Mouse (Mus musculus): ENCODE measurements around the gene Prkaa1. TPM values are rescaled to one million over a fixed set of nuclear protein-coding genes. Genes with fewer than 3 reads are reported as not detected.
"Not testable (repeated sequence)": the region's sequence is repeated elsewhere in the genome, so short reads cannot be mapped to it uniquely, and the experiment has no call there.

The Prkaa1 gene
- total and polyA plus RNA-seq, 2 experiments from 2014 or later, result 9.5 to 17.5 TPM

GRCm38 (mm10) chr15:5127487-5127886, 16.2 kb upstream of the Prkaa1 start:
- Histone ChIP-seq H3K36me3 (ENCODE audit: insufficient read depth, low read length) (0 out of 2 replicates have a peak, but pooled peaks cover 5% of the 10 kb centered on the region), H3K27me3 (ENCODE audit: insufficient read depth, low read length) (no peaks in the 10 kb centered on the region), H3K4me2 (ENCODE audit: low read depth, low read length, poor library complexity, severe bottlenecking) (no peak overlapping the region), H3K4me3 (ENCODE audit: low read depth, low read length) (no peak overlapping the region), H3K9ac (replicated peaks; ENCODE audit: low read length, poor library complexity, severe bottlenecking) (no peak overlapping the region), H3K4me1 (ENCODE audit: insufficient read depth, low read length) (no peaks in the 10 kb centered on the region), H3K27ac (ENCODE audit: low read depth, low read length) (no peak overlapping the region), H3K9me3 (ENCODE audit: low read length) (no peaks in the 10 kb centered on the region)
- DNase-seq (ENCODE audit: low spot score), result no peak
- no peak for TF ChIP-seq CTCF (IDR thresholded peaks at IDR 0.05)
- 87% methylated on average over 2 of the region's 2 CpGs for WGBS
- ATAC-seq (ENCODE audit: low FRiP score), result no peak

- H3K4me1 ChIP-seq (ENCODE audit: insufficient read depth, low read length), result no peaks in the 10 kb centered on the region
- no peak for DNase-seq (ENCODE audit: low spot score)
Measured at GRCm38 (mm10) chr15:5128176-5128940, 15.3 kb upstream of the Prkaa1 start.

GRCm38 (mm10) chr15:5129111-5129805, 14.4 kb upstream of the Prkaa1 start:
- Histone ChIP-seq H3K27ac (ENCODE audit: low read depth, low read length) (no peak overlapping the region), H3K4me3 (ENCODE audit: low read depth, low read length) (no peak overlapping the region), H3K4me2 (ENCODE audit: low read depth, low read length, poor library complexity, severe bottlenecking) (no peak overlapping the region), H3K27me3 (ENCODE audit: insufficient read depth, low read length) (no peaks in the 10 kb centered on the region), H3K4me1 (ENCODE audit: insufficient read depth, low read length) (no peaks in the 10 kb centered on the region), H3K9me3 (ENCODE audit: low read length) (no peaks in the 10 kb centered on the region), H3K36me3 (ENCODE audit: insufficient read depth, low read length) (0 out of 2 replicates have a peak, but pooled peaks cover 3% of the 10 kb centered on the region), H3K9ac (replicated peaks; ENCODE audit: low read length, poor library complexity, severe bottlenecking) (no peak overlapping the region)
- WGBS, result 95% methylated on average over 12 of the region's 12 CpGs
- no peak for TF ChIP-seq CTCF (IDR thresholded peaks at IDR 0.05)
- ATAC-seq (ENCODE audit: low FRiP score), result no peak
- no peak for DNase-seq (ENCODE audit: low spot score)

More at GRCm38 (mm10) chr15:5128176-5128940, 15.3 kb upstream of the Prkaa1 start:
- Histone ChIP-seq H3K9me3 (ENCODE audit: low read length) (no peaks in the 10 kb centered on the region), H3K4me3 (ENCODE audit: low read depth, low read length) (no peak overlapping the region), H3K4me2 (ENCODE audit: low read depth, low read length, poor library complexity, severe bottlenecking) (no peak overlapping the region), H3K27me3 (ENCODE audit: insufficient read depth, low read length) (no peaks in the 10 kb centered on the region), H3K9ac (replicated peaks; ENCODE audit: low read length, poor library complexity, severe bottlenecking) (no peak overlapping the region), H3K36me3 (ENCODE audit: insufficient read depth, low read length) (0 out of 2 replicates have a peak, but pooled peaks cover 4% of the 10 kb centered on the region), H3K27ac (ENCODE audit: low read depth, low read length) (no peak overlapping the region)
- no peak for ATAC-seq (ENCODE audit: low FRiP score)
- TF ChIP-seq CTCF (IDR thresholded peaks at IDR 0.05), result no peak
- 84% methylated on average over 5 of the region's 5 CpGs for WGBS

- ATAC-seq (ENCODE audit: low FRiP score); H3K4me3 ChIP-seq (ENCODE audit: low read depth, low read length); H3K27ac ChIP-seq (ENCODE audit: low read depth, low read length); H3K4me2 ChIP-seq (ENCODE audit: low read depth, low read length, poor library complexity, severe bottlenecking); DNase-seq (ENCODE audit: low spot score); H3K27me3 ChIP-seq (ENCODE audit: insufficient read depth, low read length); H3K9ac ChIP-seq (replicated peaks; ENCODE audit: low read length, poor library complexity, severe bottlenecking); H3K36me3 ChIP-seq (ENCODE audit: insufficient read depth, low read length); H3K9me3 ChIP-seq (ENCODE audit: low read length); H3K4me1 ChIP-seq (ENCODE audit: insufficient read depth, low read length): not testable (repeated sequence)
- 92% methylated on average over 14 of the region's 14 CpGs for WGBS
Measured at GRCm38 (mm10) chr15:5130887-5131668, 12.6 kb upstream of the Prkaa1 start.

- Histone ChIP-seq H3K9ac (replicated peaks; ENCODE audit: low read length, poor library complexity, severe bottlenecking) (no peak overlapping the region), H3K4me1 (ENCODE audit: insufficient read depth, low read length) (no peaks in the 10 kb centered on the region), H3K9me3 (ENCODE audit: low read length) (no peaks in the 10 kb centered on the region), H3K4me2 (ENCODE audit: low read depth, low read length, poor library complexity, severe bottlenecking) (no peak overlapping the region), H3K27me3 (ENCODE audit: insufficient read depth, low read length) (no peaks in the 10 kb centered on the region), H3K36me3 (ENCODE audit: insufficient read depth, low read length) (no peaks in the 10 kb centered on the region), H3K4me3 (ENCODE audit: low read depth, low read length) (no peak overlapping the region), H3K27ac (ENCODE audit: low read depth, low read length) (no peak overlapping the region)
- 75% methylated on average over 3 of the region's 3 CpGs for WGBS
- TF ChIP-seq CTCF (IDR thresholded peaks at IDR 0.05), result no peak
- ATAC-seq (ENCODE audit: low FRiP score) (no peak), DNase-seq (ENCODE audit: low spot score) (no peak)
Measured at GRCm38 (mm10) chr15:5133301-5133700, 10.4 kb upstream of the Prkaa1 start.

All from midbrain, postnatal 0 days (tissue).